Mouse (Mus musculus): ENCODE measurements around the gene Creb3l2. TPM values are rescaled to one million over a fixed set of nuclear protein-coding genes. Genes with fewer than 3 reads are reported as not detected.

Creb3l2 gene
- total RNA-seq, 2 experiments from 2014 or later: 10.9 to 14.1 TPM

DNA sequence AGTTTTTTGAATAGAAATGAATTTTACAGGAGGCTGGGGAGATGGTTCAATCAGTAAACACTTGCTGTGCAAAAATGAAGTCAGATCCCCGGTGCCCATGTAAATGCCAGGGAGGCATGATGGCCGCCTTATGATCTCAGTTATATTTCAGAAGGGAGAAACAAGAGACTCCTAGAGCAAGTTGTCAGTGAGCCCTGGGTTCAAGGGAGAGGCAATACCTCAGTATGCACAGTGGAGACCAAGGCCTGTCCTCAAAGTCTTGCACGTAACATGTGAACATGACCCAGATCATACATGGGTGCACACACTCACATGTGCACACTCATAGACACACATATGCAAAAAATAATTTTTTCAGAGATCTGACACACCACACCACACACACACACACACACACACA, 151.3 kb downstream of the Creb3l2 start:
- DNase-seq: no peak
- Histone ChIP-seq H3K27ac (no peak overlapping the region), H3K4me3 (no peak overlapping the region)
- no peak for TF ChIP-seq CTCF (IDR thresholded peaks at IDR 0.05)
- intact Hi-C loops (cut with DNase I): no loop called here

- TF ChIP-seq CTCF (IDR thresholded peaks at IDR 0.05): no peak
- intact Hi-C loops (cut with DNase I): no loop called here
- Histone ChIP-seq H3K27ac (no peak overlapping the region), H3K4me3 (no peak overlapping the region)
- DNase-seq: no peak
These were observed 155.8 kb downstream of the Creb3l2 start for GRCm38 (mm10) chr6:37286134-37286533.

DNA sequence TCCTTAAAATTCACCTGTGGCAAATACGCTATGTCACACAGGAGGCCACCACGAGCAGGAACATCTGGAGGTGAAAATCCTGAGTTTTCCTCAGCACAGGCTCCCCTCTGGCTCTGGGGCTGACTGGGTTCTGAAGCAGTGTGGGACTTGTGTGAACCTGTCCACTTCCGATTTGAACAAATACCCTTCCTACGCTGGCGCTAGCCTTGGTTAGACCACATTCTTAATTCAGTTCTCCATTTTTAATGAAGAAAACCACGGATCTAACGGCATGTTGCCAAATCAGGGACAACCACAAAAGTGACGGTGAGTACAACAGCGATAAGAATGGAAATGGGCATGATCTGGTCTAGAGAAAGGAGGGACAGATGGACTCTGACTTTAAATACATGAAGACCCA, 157.1 kb downstream of the Creb3l2 start:
- intact Hi-C loops (cut with DNase I): no loop called here
- DNase-seq: no peak
- no peak overlapping the region for H3K27ac ChIP-seq
- TF ChIP-seq CTCF (IDR thresholded peaks at IDR 0.05): no peak
- no peak overlapping the region for H3K4me3 ChIP-seq

- DNase-seq: no peak
- no peak overlapping the region for H3K27ac ChIP-seq
- no peak for TF ChIP-seq CTCF (IDR thresholded peaks at IDR 0.05)
- intact Hi-C loops (cut with DNase I): no loop called here
- no peak overlapping the region for H3K4me3 ChIP-seq
These were observed 158.6 kb downstream of the Creb3l2 start for GRCm38 (mm10) chr6:37283336-37283735.

DNA sequence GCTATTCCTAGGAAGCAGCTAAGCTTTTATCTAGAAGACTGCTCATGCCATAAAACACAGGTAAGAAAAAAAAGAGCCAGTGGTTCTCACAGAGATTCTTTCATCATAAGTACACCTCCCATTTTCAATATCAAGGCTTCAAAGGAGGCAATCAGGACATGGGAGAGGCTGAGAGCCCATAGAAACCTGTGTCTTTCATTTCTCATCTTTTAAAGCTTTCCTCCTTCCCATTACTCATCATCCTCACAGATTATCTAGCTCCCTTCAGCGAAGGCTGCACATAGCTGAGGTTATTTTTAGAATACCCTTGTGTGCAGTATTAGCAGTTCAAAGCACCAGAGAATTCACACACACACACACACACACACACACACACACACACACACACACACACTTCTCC, 159.3 kb downstream of the Creb3l2 start:
- H3K4me3 ChIP-seq: no peak overlapping the region
- no peak for TF ChIP-seq CTCF (IDR thresholded peaks at IDR 0.05)
- H3K27ac ChIP-seq: no peak overlapping the region
- intact Hi-C loops (cut with DNase I): no loop called here
- no peak for DNase-seq

Other genes starting within 250 kb of the Creb3l2 start
- under 1 TPM in 1 of 2 experiments, not detected in 1; 0.25 TPM for gene Dgki, start 142.0 kb downstream of the Creb3l2 start, total RNA-seq (2021)
- not detected for gene Akr1d1, start 88.0 kb upstream of the Creb3l2 start, total RNA-seq (2021)

Data from gastrocnemius, adult 2 months (tissue).